Mouse (Mus musculus) lung, postnatal 0 days (tissue): ENCODE measurements around the gene Prdm16.

Experiments
- CTCF ChIP-seq: IDR thresholded peaks from 2 replicates; pipeline ENCODE4 v1.5.1; 2016; ENCODE audit warnings: antibody characterized with exemption, mild to moderate bottlenecking
- EP300 ChIP-seq: IDR thresholded peaks from 2 replicates; pipeline ENCODE4 v1.6.1; 2016; ENCODE audit warnings: antibody characterized with exemption, mild to moderate bottlenecking, control low read depth

DNA sequence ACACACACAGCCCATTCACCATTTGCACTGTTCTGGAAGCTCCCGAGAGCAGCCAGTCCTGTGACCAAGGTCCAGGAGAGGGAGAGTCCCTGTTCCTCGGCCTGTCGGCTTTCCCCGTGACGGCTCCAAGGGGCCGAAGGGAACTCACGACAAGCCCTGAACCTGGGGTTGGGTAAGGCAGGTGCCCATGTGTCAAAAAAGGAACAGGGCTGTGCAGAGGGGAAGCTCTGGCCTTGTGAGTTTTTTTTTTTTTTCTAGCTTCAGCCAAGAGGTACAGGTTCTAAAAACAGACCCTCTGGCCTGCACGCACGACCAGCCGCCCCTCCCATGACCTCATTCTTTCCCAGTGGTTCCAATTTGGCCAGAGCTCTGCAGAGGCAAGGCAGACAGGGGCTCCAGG is 25.5 kb downstream of the Prdm16 start:
- TF ChIP-seq CTCF (no peak), EP300 (no peak)
